Mouse (Mus musculus) olfactory bulb, adult 2 months (tissue): ENCODE measurements around the gene Dspp.

ENCODE experiments used
- CTCF ChIP-seq: fragments of 200-500 bp; IDR thresholded peaks from 2 replicates; pipeline ENCODE4 v1.5.1; 2012; ENCODE audit warnings: low read depth, mild to moderate bottlenecking, low read length, moderate library complexity; ENCODE audit not compliant: insufficient read depth
- POLR2A ChIP-seq: fragments of 200-500 bp; IDR thresholded peaks from 2 replicates; pipeline ENCODE4 v1.6.1; 2012; ENCODE audit warnings: mild to moderate bottlenecking, low read depth, low read length, moderate library complexity; ENCODE audit not compliant: insufficient read depth

DNA sequence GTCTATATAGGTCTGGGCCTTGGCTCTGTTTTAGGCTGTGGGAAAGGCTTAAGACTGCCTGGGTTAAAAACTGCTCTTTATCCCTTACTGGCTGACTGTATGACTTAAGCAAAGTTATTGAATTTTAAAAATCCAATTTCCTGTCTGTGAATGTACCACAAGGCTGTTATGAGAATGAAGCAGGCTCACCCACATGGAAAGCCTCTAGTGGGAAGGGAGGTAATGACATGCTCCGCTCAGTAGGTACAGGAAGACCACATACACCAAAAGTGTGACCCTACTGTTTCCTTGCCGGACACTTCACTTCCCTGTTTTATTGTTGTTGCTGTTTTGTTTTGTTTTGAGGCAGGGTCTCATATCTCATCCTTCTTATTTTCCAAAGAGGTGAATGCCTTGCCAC lies 29.4 kb upstream of the Dspp start:
- no peak for TF ChIP-seq CTCF
- TF ChIP-seq POLR2A: no peak
